In genomic region chr11:98767713-98768112, GRCm38 (mm10) we compare ENCODE assay signal across 9 mouse cellular contexts. TPM values are rescaled to one million over a fixed set of nuclear protein-coding genes. Genes with fewer than 3 reads are reported as not detected.
DNase-seq lines count a peak whose midpoint lies in the region; ATAC-seq and TF ChIP-seq lines count a peak whose summit lies in the region.
"Had no signal": no experiment of that assay in that cellular context is flagged by ENCODE, and none has a peak within 500 bp of the region (broad histone marks: within the 10 kb centered on the region; RNA-seq: fewer than 3 reads in every experiment).

No protein-coding gene starts in this region.

- no peak for TF ChIP-seq POLR2A in limb, embryonic 14.5 days (IDR thresholded peaks at IDR 0.05; ENCODE audit: borderline replicate concordance, extremely low read depth, insufficient read depth, insufficient read length)

- peak; percentile 45 for DNase-seq in cerebellum, adult 11-12 months
- no peak for DNase-seq in cerebellum, postnatal 4 days (ENCODE audit: low spot score in 2 of 2)
- peak; percentile 12 for DNase-seq in lung, postnatal 10 days
- no peak for DNase-seq in lung, postnatal 36 days
- no peak for DNase-seq in limb, embryonic 14.5 days (ENCODE audit: low spot score)
- no peak for DNase-seq in ovary, postnatal 36 days (ENCODE audit: low spot score)
- DNase-seq in kidney, adult 18-20 months: no peak

- peaks cover 35% of the 10 kb centered on the region for H3K4me1 ChIP-seq in limb, embryonic 14.5 days (ENCODE audit: control insufficient read depth, insufficient read depth, low read length)
- peaks cover 40% of the 10 kb centered on the region for H3K4me1 ChIP-seq in stomach, embryonic 14.5 days (ENCODE audit: control insufficient read depth, insufficient read depth, low read length)

- peaks cover 73% of the 10 kb centered on the region for H3K36me3 ChIP-seq in limb, embryonic 14.5 days (ENCODE audit: control insufficient read depth, insufficient read depth, low read length)
- H3K36me3 ChIP-seq in stomach, embryonic 14.5 days (ENCODE audit: control insufficient read depth, insufficient read depth, low read length): peaks cover 48% of the 10 kb centered on the region

- H3K4me3 ChIP-seq in limb, embryonic 14.5 days (replicated peaks; ENCODE audit: low read length): no peak overlapping the region
- peak overlapping the region; percentile 1; the same call in 1 of the 2 replicates for H3K4me3 ChIP-seq in stomach, embryonic 14.5 days (ENCODE audit: low read depth, low read length)

- H3K27ac ChIP-seq in limb, embryonic 14.5 days (replicated peaks; ENCODE audit: low read depth, low read length): no peak overlapping the region
- peak overlapping the region; percentile 23; the same call in 1 of the 2 replicates for H3K27ac ChIP-seq in stomach, embryonic 14.5 days (ENCODE audit: low read length)
- H3K27ac ChIP-seq: macrophage had no signal

- no peaks in the 10 kb centered on the region for H3K27me3 ChIP-seq in limb, embryonic 14.5 days (ENCODE audit: control insufficient read depth, insufficient read depth, low read length)
- no peaks in the 10 kb centered on the region for H3K27me3 ChIP-seq in stomach, embryonic 14.5 days (ENCODE audit: control insufficient read depth, insufficient read depth, low read length)

- ATAC-seq in limb, embryonic 14.5 days (ENCODE audit: low FRiP score, low read depth): no peak
- ATAC-seq in stomach, embryonic 14.5 days (ENCODE audit: insufficient number of reproducible peaks, insufficient read depth, low FRiP score, low read depth): no peak

- peak overlapping the region; percentile 26 for H3K4me2 ChIP-seq in limb, embryonic 14.5 days (replicated peaks; ENCODE audit: low read depth, low read length, severe bottlenecking)
- peak overlapping the region; percentile 30 for H3K4me2 ChIP-seq in stomach, embryonic 14.5 days (replicated peaks; ENCODE audit: low read depth, low read length)

- H3K9ac ChIP-seq in limb, embryonic 14.5 days (ENCODE audit: low read depth, low read length, severe bottlenecking): no peak overlapping the region
- H3K9ac ChIP-seq in stomach, embryonic 14.5 days (replicated peaks; ENCODE audit: low read depth, low read length): no peak overlapping the region

- H3K9me3 ChIP-seq in limb, embryonic 14.5 days (ENCODE audit: control insufficient read depth, low read length): no peaks in the 10 kb centered on the region
- H3K9me3 ChIP-seq in stomach, embryonic 14.5 days (ENCODE audit: control insufficient read depth, low read depth, low read length): no peaks in the 10 kb centered on the region

- 21% methylated on average over 4 of the region's 4 CpGs for WGBS in limb, embryonic 14.5 days
- 23% methylated on average over 4 of the region's 4 CpGs for WGBS in stomach, embryonic 14.5 days

RNA-seq across cellular contexts. Expression of gene Nr1d1, which starts 7.4 kb away (rescaled TPM):
- polyA plus RNA-seq in limb, embryonic 14.5 days (2012; rRNA removed): 1.8 and 2.5 TPM in 2 replicates
- 1.2 and 1.4 TPM in 2 replicates for polyA plus RNA-seq in limb, embryonic 14.5 days (2014; fragmentation: Nextera tagmentation; extraction: Ambion mirVana)
- 1.7 and 2.3 TPM in 2 replicates for polyA plus RNA-seq in stomach, embryonic 14.5 days (2014; fragmentation: Nextera tagmentation; extraction: Ambion mirVana)

RNA-seq across cellular contexts. Expression of gene Thra, which starts 27.3 kb away (rescaled TPM):
- 149 and 157 TPM in 2 replicates for polyA plus RNA-seq in limb, embryonic 14.5 days (2012; rRNA removed)
- polyA plus RNA-seq in limb, embryonic 14.5 days (2014; fragmentation: Nextera tagmentation; extraction: Ambion mirVana): 55.9 and 63.2 TPM in 2 replicates
- polyA plus RNA-seq in stomach, embryonic 14.5 days (2014; fragmentation: Nextera tagmentation; extraction: Ambion mirVana): 61.4 and 62.9 TPM in 2 replicates

RNA-seq across cellular contexts. Expression of gene Msl1, which starts 27.6 kb away (rescaled TPM):
- 76.9 and 81.1 TPM in 2 replicates for polyA plus RNA-seq in limb, embryonic 14.5 days (2012; rRNA removed)
- 19.8 and 23.5 TPM in 2 replicates for polyA plus RNA-seq in limb, embryonic 14.5 days (2014; fragmentation: Nextera tagmentation; extraction: Ambion mirVana)
- 21.6 and 22.3 TPM in 2 replicates for polyA plus RNA-seq in stomach, embryonic 14.5 days (2014; fragmentation: Nextera tagmentation; extraction: Ambion mirVana)

RNA-seq across cellular contexts. Expression of gene Casc3, which starts 37.0 kb away (rescaled TPM):
- polyA plus RNA-seq in limb, embryonic 14.5 days (2012; rRNA removed): 52.4 and 56.8 TPM in 2 replicates
- 34.1 and 40.4 TPM in 2 replicates for polyA plus RNA-seq in limb, embryonic 14.5 days (2014; fragmentation: Nextera tagmentation; extraction: Ambion mirVana)
- polyA plus RNA-seq in stomach, embryonic 14.5 days (2014; fragmentation: Nextera tagmentation; extraction: Ambion mirVana): 33.7 and 35.1 TPM in 2 replicates

RNA-seq across cellular contexts. Expression of gene Med24, which starts 38.5 kb away (rescaled TPM):
- polyA plus RNA-seq in limb, embryonic 14.5 days (2012; rRNA removed): 83.4 and 104 TPM in 2 replicates
- 43.9 and 48.3 TPM in 2 replicates for polyA plus RNA-seq in limb, embryonic 14.5 days (2014; fragmentation: Nextera tagmentation; extraction: Ambion mirVana)
- polyA plus RNA-seq in stomach, embryonic 14.5 days (2014; fragmentation: Nextera tagmentation; extraction: Ambion mirVana): 39.9 and 41.0 TPM in 2 replicates

Comparison
In these comparisons a context has a peak if more than half of its experiments do, and no peak if none do; other contexts are left out.
1. DNase-seq: peak in cerebellum, adult 11-12 months (single experiment) and lung, postnatal 10 days (single experiment); none in cerebellum, postnatal 4 days (0 of 2), lung, postnatal 36 days (single experiment), limb, embryonic 14.5 days (single experiment), ovary, postnatal 36 days (single experiment) and kidney, adult 18-20 months (single experiment).